Mouse (Mus musculus): ENCODE results near the gene Ccdc87. TPM values are rescaled to one million over a fixed set of nuclear protein-coding genes. Genes with fewer than 3 reads are reported as not detected.
"Not testable (repeated sequence)": the region's sequence is repeated elsewhere in the genome, so short reads cannot be mapped to it uniquely, and the experiment has no call there.

Ccdc87 gene
- polyA plus RNA-seq, 1 experiment from 2014 or later: 0.35 TPM

DNA sequence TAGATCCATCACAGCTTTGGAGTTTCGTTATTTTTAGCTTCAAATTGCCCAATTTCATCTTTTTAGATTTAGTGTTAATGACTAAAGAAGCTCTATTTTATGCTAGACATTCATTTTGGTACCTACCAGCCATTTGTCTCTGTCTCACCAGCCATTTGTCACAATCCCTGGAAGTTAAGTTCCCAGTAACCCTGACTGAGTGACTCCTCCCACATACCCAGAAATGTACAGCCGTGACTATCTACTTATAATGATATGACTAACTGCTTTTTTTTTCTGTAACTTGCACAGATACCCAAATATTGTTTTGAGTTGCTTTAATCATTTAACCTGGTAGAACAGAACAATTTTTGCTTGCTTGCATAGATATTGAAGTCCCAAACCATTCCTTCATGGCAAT is 6.7 kb downstream of the Ccdc87 start:
- no peak overlapping the region for H3K4me2 ChIP-seq
- no peaks in the 10 kb centered on the region for H3K36me3 ChIP-seq
- H3K9me3 ChIP-seq: no peaks in the 10 kb centered on the region
- H3K4me3 ChIP-seq: no peak overlapping the region
- H3K4me1 ChIP-seq (replicated peaks): no peaks in the 10 kb centered on the region
- ATAC-seq (ENCODE audit: low read depth): no peak
- H3K9ac ChIP-seq: no peak overlapping the region
- H3K27ac ChIP-seq (replicated peaks): no peak overlapping the region
- 77% methylated on average over 2 of the region's 2 CpGs for WGBS
- peaks cover 30% of the 10 kb centered on the region for H3K27me3 ChIP-seq

DNA sequence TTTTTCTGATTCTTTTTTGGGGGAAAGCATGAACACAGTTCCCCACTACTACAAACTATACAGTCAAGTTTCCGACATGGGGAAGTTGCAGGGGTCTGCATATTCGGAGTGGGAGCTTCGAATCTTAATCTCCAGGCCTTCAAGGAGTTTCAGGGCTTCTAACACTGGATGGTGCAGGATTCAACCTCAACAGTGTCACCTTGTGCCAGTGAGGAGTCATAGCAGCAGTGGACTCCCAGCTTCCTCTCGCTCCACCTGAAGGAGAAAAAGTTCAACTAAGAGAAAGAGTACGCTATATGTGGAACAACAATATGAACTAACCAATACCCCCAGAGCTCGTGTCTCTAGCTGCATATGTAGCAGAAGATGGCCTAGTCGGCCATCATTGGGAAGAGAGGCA is 8.3 kb downstream of the Ccdc87 start:
- Histone ChIP-seq H3K4me2 (no peak overlapping the region), H3K27ac (replicated peaks) (no peak overlapping the region), H3K9me3 (no peaks in the 10 kb centered on the region), H3K4me1 (replicated peaks) (no peaks in the 10 kb centered on the region), H3K36me3 (no peaks in the 10 kb centered on the region), H3K4me3 (no peak overlapping the region), H3K27me3 (peaks cover 14% of the 10 kb centered on the region), H3K9ac (no peak overlapping the region)
- 53% methylated on average over 7 of the region's 7 CpGs for WGBS
- ATAC-seq (ENCODE audit: low read depth): no peak

DNA sequence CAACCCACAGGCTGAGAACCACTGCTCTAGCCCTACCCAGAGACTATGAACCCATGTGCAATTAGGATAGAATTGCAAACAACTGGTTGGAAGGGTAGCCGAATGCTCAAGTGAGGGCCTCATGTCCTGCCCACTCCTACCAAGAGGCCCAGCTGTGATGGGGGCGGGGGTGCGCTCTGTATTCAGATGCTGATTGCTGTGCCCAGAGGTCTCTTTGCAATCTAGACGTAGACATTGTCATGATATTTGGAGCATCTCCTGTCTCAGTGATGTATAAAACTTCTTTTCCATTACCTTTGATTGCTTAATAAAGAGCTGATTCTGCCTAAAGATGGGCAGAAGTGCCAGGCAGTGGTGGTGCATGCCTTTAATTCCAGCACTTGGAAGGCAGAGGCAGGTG is 10.6 kb downstream of the Ccdc87 start:
- H3K9ac ChIP-seq: no peak overlapping the region
- no peaks in the 10 kb centered on the region for H3K9me3 ChIP-seq
- H3K27ac ChIP-seq (replicated peaks): no peak overlapping the region
- ATAC-seq (ENCODE audit: low read depth): no peak
- H3K4me2 ChIP-seq: no peak overlapping the region
- WGBS: 37% methylated on average over 4 of the region's 4 CpGs
- H3K4me1 ChIP-seq (replicated peaks): peaks cover 5% of the 10 kb centered on the region
- peaks cover 6% of the 10 kb centered on the region; the same call in 1 of the 2 replicates for H3K27me3 ChIP-seq
- no peaks in the 10 kb centered on the region for H3K36me3 ChIP-seq
- H3K4me3 ChIP-seq: no peak overlapping the region

DNA sequence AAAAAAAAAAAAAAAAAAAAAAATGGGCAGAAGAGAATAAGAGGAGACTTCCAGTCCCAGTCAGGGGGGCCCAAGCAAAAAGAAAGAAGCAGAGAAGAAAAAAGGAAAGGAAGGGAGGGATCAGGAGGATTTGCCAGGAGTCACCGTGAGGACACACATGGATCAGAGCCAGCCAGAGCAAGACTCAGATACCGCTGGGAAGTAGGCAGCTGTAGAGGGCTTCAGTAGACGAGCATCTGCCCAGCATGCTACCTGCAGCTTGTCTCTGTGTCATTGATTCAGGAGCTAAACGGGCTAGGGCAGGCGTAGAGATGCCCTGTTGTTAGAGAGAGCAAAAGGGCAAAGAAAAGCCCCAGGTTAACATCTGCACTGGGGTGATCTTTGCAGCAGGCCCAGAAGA is 11.1 kb downstream of the Ccdc87 start:
- WGBS: 50% methylated on average over 5 of the region's 5 CpGs
- Histone ChIP-seq H3K9ac (no peak overlapping the region), H3K27ac (replicated peaks) (no peak overlapping the region), H3K9me3 (no peaks in the 10 kb centered on the region), H3K4me3 (no peak overlapping the region), H3K27me3 (peaks cover 6% of the 10 kb centered on the region; the same call in 1 of the 2 replicates), H3K4me2 (no peak overlapping the region), H3K36me3 (no peaks in the 10 kb centered on the region), H3K4me1 (replicated peaks) (peaks cover 6% of the 10 kb centered on the region)
- ATAC-seq (ENCODE audit: low read depth): no peak

DNA sequence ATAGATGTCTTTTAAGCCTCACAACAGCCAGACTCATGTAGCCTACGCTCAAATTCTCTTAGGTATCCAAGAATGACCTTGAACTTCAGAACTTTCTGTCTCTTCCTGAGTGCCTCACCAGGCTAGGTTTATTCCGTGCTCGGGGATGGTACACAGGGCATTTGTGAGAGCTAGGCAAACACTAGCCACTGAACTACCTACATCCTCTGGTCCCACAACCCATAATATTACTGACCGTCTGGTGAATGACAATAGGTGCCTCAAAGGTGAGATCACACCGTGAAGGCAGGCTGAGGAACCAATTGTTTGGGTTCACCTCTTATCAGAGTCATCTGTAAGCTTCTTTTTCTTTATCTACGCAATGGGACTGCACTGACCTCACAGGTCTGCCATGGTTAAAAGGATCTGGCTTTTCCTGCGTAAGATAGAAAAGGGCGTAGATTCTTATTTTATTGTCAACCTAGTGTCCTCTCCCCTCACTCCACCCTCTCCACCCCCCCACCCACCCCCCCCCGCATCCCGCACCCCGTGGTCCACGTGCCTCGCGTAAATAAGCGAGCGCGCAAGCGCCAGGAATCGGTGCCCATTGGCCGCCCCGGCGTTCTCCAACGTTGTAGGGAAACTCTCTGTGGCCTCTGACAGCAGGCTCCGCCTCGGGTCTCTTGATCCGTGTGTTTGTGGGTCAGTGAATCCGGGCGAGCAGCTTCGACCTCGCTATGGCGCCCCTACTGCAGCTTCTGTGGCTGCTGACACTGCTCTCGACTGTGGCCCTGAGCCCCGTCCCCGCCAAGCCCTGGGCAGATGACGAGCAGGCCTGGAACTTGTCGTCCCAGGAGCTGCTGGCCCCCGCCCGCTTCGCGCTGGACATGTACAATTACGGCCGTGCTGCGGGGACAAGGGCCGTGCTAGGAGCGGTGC is 15.6 kb downstream of the Ccdc87 start, which contains the start of gene Ctsf:
TSS of gene Ctsf (plus strand) at position 579 of the 918 bp plus-strand sequence.
- Histone ChIP-seq H3K4me1 (replicated peaks) (peaks cover 16% of the 10 kb centered on the region), H3K4me2 (peak within 1 kb of the TSS; percentile 97), H3K9ac (peak within 1 kb of the TSS; percentile 88), H3K27ac (replicated peaks) (peak within 1 kb of the TSS; percentile 70), H3K36me3 (peaks cover 13% of the 10 kb centered on the region; the same call in 1 of the 2 replicates), H3K9me3 (no peaks in the 10 kb centered on the region), H3K4me3 (peak within 1 kb of the TSS; percentile 68), H3K27me3 (no peaks in the 10 kb centered on the region)
- 4% methylated on average over 45 of the region's 45 CpGs for WGBS
- peak; percentile 92 for ATAC-seq (ENCODE audit: low read depth)

DNA sequence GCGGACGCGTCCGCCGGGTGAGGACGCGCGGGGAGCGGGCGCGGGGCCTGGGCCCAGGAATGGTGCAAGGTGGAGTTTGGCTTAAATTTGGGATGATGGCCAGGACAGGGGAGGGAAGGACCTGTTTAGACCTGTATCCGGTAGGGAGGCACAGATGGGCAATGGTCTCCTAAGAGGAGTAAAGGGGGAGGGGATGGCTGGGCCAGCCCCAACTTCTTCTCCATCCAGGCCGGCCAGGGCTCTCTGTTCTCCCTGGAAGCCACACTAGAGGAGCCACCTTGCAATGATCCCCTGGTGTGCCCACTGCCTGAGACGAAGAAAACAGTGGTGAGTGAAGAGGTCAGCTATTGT is 16.3 kb downstream of the Ccdc87 start:
- Histone ChIP-seq H3K4me1 (replicated peaks) (peaks cover 16% of the 10 kb centered on the region), H3K27ac (replicated peaks) (peak overlapping the region; percentile 70), H3K9me3 (no peaks in the 10 kb centered on the region), H3K27me3 (no peaks in the 10 kb centered on the region), H3K9ac (peak overlapping the region; percentile 88), H3K4me3 (peak overlapping the region; percentile 68), H3K4me2 (peak overlapping the region; percentile 97), H3K36me3 (peaks cover 18% of the 10 kb centered on the region)
- 1% methylated on average over 14 of the region's 14 CpGs for WGBS
- ATAC-seq (ENCODE audit: low read depth): no peak; the same call in 1 of the 2 replicates

DNA sequence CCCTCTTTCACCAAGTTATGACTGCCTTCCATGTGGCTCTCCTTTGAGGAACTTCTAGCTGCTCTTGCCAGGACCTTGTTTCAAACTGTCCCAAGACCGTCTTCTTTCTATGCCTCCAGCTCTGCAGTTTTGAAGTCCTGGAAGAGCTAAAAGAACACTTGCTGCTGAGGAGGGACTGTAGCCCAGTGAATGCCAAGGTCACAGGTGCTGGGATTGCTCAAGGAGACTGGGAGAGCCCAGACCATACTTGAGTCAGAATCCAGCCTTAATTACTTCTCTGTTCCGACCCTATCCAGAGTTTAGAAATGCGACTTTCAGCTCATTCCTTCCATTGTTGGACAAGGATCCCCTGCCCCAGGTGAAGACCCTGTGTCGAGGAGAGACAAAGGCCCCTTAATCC is 16.8 kb downstream of the Ccdc87 start:
- H3K4me1 ChIP-seq (replicated peaks): peaks cover 16% of the 10 kb centered on the region
- H3K27ac ChIP-seq (replicated peaks): no peak overlapping the region
- no peak for ATAC-seq (ENCODE audit: low read depth)
- peaks cover 22% of the 10 kb centered on the region for H3K36me3 ChIP-seq
- H3K9me3 ChIP-seq: no peaks in the 10 kb centered on the region
- peak overlapping the region; percentile 68 for H3K4me3 ChIP-seq
- WGBS: 78% methylated on average over 4 of the region's 4 CpGs
- H3K9ac ChIP-seq: peak overlapping the region; percentile 88
- H3K27me3 ChIP-seq: no peaks in the 10 kb centered on the region
- H3K4me2 ChIP-seq: peak overlapping the region; percentile 97

DNA sequence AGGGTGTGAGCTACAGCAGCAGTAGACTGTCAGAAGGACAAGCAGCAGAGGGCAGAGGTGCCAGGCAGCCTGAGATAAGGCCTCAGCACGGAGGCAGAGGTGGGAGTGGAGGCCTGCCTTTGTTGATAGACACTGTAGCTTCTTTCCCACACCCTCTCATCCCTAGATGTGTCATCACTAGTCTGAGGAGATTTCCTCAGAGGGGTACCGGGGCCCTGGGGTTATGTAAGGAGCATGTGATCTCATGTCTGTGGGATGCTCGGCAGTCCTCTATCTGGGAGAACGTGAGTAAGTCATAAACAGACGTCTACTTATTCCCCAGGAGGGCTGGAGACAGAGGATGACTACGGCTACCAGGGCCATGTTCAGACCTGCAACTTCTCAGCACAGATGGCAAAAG is 19.9 kb downstream of the Ccdc87 start:
- ATAC-seq (ENCODE audit: low read depth): no peak

DNA sequence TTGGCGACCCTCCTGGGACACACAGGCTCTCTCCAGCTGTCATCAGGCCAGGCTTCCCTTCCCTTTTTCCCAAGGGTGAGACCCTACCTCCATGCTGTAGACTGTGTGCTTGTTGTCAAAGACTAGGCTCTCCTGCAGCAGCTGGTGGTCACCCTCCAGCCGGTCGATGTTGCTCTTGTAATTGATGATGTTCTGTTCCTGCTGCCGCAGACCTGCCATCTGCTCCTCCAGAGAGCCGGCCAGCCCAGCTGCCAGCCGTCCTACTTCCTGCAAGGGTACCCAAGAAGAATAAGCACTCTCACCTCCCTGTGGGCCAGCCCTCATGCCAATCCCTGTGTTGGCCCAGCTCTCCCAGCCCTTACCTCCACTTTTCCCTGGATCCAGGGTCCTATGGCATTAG is 23.9 kb downstream of the Ccdc87 start:
- H3K4me3 ChIP-seq: no peak overlapping the region
- H3K9me3 ChIP-seq: no peaks in the 10 kb centered on the region
- H3K4me2 ChIP-seq: no peak overlapping the region
- peaks cover 18% of the 10 kb centered on the region for H3K27me3 ChIP-seq
- 0 out of 2 replicates have a peak, but pooled peaks have one; percentile 27 for ATAC-seq (ENCODE audit: low read depth)
- 38% methylated on average over 6 of the region's 6 CpGs for WGBS
- H3K36me3 ChIP-seq: peaks cover 24% of the 10 kb centered on the region
- peak overlapping the region; percentile 49; the same call in 1 of the 2 replicates for H3K27ac ChIP-seq (replicated peaks)
- H3K9ac ChIP-seq: no peak overlapping the region
- peaks cover 4% of the 10 kb centered on the region; the same call in 1 of the 2 replicates for H3K4me1 ChIP-seq (replicated peaks)

More for the DNA sequence above, 19.9 kb downstream of the Ccdc87 start:
- 78% methylated on average over 6 of the region's 6 CpGs for WGBS
- Histone ChIP-seq H3K4me2 (no peak overlapping the region), H3K4me3 (no peak overlapping the region), H3K36me3 (peaks cover 30% of the 10 kb centered on the region), H3K9ac (no peak overlapping the region), H3K9me3 (no peaks in the 10 kb centered on the region), H3K27me3 (no peaks in the 10 kb centered on the region), H3K27ac (replicated peaks) (no peak overlapping the region), H3K4me1 (replicated peaks) (peaks cover 16% of the 10 kb centered on the region)

DNA sequence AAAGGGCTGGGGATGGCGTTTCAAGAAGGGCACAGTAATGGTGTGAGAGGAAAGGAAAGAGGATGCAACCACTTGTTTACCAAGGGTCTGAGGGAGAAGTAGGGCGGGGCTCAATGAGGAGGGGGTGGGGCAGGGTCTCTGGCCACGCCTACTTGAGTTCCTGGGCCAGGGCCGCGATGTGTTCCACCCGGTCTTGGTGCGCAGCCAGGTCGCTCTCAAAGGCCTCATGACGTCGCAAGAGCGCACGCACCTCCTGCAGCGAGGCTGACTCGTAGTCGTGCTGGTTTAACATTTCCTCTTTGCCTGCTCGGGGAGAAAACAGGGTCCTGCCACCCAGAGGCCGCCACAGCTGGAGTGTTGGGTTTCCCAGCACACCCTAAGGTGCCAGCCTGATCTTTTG is 26.0 kb downstream of the Ccdc87 start:
- 0 out of 2 replicates have a peak overlapping the region, but pooled peaks have one; percentile 34 for H3K9ac ChIP-seq
- H3K9me3 ChIP-seq: no peaks in the 10 kb centered on the region
- peaks cover 15% of the 10 kb centered on the region for H3K36me3 ChIP-seq
- ATAC-seq (ENCODE audit: low read depth): no peak
- peaks cover 4% of the 10 kb centered on the region; the same call in 1 of the 2 replicates for H3K4me1 ChIP-seq (replicated peaks)
- 9% methylated on average over 17 of the region's 17 CpGs for WGBS
- no peak overlapping the region for H3K27ac ChIP-seq (replicated peaks)
- no peak overlapping the region for H3K4me3 ChIP-seq
- H3K27me3 ChIP-seq: peaks cover 18% of the 10 kb centered on the region
- peak overlapping the region; percentile 28 for H3K4me2 ChIP-seq

DNA sequence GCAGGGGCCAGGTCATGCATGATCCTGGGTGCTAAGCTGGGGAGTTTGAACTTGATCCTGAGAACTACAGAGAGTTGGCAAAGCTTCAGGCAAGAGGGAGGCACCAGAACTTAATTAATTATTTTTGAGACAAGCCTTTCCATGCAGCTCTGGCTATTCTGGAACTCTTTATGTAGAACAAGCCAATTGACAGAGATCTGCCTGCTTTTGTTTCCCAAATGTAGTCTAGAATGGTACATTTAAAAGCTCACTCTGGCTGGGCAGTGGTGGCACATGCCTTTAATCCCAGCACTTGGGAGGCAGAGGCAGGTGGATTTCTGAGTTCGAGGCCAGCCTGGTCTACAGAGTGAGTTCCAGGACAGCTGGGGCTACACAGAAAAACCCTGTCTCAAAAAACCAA is 35.4 kb downstream of the Ccdc87 start:
- ATAC-seq (ENCODE audit: low read depth); H3K4me3 ChIP-seq; H3K9ac ChIP-seq; H3K36me3 ChIP-seq; H3K9me3 ChIP-seq; H3K27me3 ChIP-seq; H3K4me2 ChIP-seq; H3K27ac ChIP-seq (replicated peaks): not testable (repeated sequence)
- H3K4me1 ChIP-seq (replicated peaks): peaks cover 16% of the 10 kb centered on the region
- WGBS: 83% methylated on average over 1 of the region's 1 CpGs

DNA sequence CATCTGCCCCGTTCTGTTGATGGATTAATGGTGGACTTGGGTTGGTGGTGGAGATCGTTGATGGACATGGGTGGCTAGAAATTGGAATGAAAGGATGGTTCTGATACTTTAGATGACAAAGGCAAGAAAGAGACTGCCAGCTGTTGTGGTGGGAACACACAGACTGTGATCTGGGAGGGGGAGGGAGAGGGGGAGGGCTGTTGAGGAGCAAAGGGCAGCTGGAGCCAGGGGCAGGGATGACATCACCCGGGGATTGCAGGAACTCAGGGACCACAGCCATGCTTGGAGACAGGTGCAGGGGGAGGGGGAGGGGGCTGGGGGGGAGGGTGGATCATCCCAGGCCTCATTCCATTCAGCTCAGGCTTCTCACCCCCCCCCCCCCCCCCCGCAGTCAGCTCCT is 37.1 kb downstream of the Ccdc87 start:
- Histone ChIP-seq H3K36me3 (0 out of 2 replicates have a peak, but pooled peaks cover 1% of the 10 kb centered on the region), H3K9ac (no peak overlapping the region), H3K4me1 (replicated peaks) (peaks cover 24% of the 10 kb centered on the region), H3K27me3 (peaks cover 6% of the 10 kb centered on the region; the same call in 1 of the 2 replicates), H3K9me3 (no peaks in the 10 kb centered on the region), H3K27ac (replicated peaks) (no peak overlapping the region), H3K4me3 (no peak overlapping the region), H3K4me2 (no peak overlapping the region)
- WGBS: 47% methylated on average over 4 of the region's 4 CpGs
- no peak for ATAC-seq (ENCODE audit: low read depth)
